Mouse (Mus musculus): ENCODE measurements around the gene Apoe. TPM values are rescaled to one million over a fixed set of nuclear protein-coding genes. Genes with fewer than 3 reads are reported as not detected.
A peak's percentile ranks its signal among the peaks of the same experiment; 100 is the strongest.

Gene Apoe
- total and polyA plus RNA-seq, 3 experiments: 33.3 to 61.4 TPM; not detected in 1

DNA sequence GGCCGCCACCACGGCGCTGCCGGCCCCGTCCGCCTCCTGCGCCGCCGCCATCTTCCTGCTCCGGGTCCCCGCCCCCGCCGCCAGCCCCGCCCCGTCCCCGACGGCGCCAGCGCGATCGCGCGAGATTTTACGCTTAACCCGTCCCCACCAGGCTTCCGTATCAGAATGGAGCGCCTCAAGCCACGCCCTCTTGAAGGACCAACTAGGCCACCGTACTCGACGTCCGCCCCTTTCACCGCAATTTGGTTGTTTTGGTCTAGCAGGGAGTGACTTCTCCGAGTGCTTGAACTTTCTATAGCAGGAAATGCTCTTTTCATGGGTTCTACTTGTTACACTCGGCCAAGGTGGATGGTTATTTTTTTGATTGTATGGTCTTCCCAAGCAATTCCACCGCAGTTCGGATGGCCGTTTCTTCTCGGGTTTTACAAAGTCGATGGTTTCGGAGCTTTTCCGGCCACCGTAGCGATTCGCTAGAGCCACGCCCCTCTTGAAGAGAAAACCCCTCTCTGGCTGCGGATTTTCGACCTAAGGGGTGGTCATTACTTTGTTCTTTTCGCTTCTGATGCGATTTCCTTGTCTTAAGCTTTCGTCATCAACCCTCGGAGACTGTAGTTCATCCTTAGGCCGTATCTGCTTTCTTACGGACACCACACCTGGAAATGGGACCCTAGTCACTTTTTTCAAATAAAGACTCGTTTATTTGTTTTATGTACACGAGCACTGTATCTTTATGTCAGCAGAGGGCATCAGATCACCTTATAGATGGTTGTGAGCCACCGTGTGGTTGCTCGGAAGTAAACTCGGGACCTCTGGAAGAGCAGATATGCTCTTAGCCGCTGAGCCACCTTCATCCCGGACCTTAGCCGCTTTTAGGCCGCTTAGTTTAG is 33.8 kb downstream of the Apoe start, which contains the start of gene Clptm1 (continued):
- no peak for TF ChIP-seq MAFK (IDR thresholded peaks at IDR 0.05; ENCODE audit: borderline replicate concordance, low read depth, low read length)
- TF ChIP-seq ZC3H11A (IDR thresholded peaks at IDR 0.05; ENCODE audit: low read depth, low read length): no peak
- TF ChIP-seq ETS1 (IDR thresholded peaks at IDR 0.05; ENCODE audit: low read depth, low read length): no peak; the same call in 1 of the 2 replicates
- peak; percentile 81 for TF ChIP-seq NELFE (IDR thresholded peaks at IDR 0.05; ENCODE audit: low read depth, low read length)
- no peak for TF ChIP-seq USF2 (IDR thresholded peaks at IDR 0.05; ENCODE audit: borderline replicate concordance in 1 of 2, insufficient read depth in 1 of 2, low read depth in 1 of 2, low read length in 2 of 2)

GRCm38 (mm10) chr7:19664455-19664954 is 34.5 kb downstream of the Apoe start:
- no peaks in the 10 kb centered on the region for H3K27me3 ChIP-seq (ENCODE audit: control insufficient read depth in 1 of 2, insufficient read depth in 2 of 2, low read length in 2 of 2)
- no peak for DNase-seq (ENCODE audit: low read depth, low spot score)
- peaks cover 4 to 12% of the 10 kb centered on the region in 2 experiments; a peak in 3 of 4 replicates for H3K4me1 ChIP-seq (ENCODE audit: control insufficient read depth in 1 of 2, insufficient read depth in 2 of 2, low read length in 2 of 2)
- TF ChIP-seq TCF12 (IDR thresholded peaks at IDR 0.05; ENCODE audit: low read depth, low read length) (no peak), JUND (IDR thresholded peaks at IDR 0.05; ENCODE audit: low read depth, low read length) (no peak), POLR2A (IDR thresholded peaks at IDR 0.05; ENCODE audit: control insufficient read depth in 1 of 2, insufficient read depth in 1 of 2, low read depth in 1 of 2, low read length in 2 of 2, poor library complexity in 1 of 2) (peak in 1 of 2 experiments; percentile 64; a peak in 1 of 4 replicates)
- H3K4me3 ChIP-seq (ENCODE audit: control insufficient read depth in 1 of 2, insufficient read depth in 1 of 2, low read depth in 2 of 2, low read length in 2 of 2): peak overlapping the region; percentile 75 to 82
- peak overlapping the region; percentile 89 for H3K9ac ChIP-seq (ENCODE audit: control insufficient read depth, low read depth, low read length, poor library complexity, severe bottlenecking)
- peak overlapping the region; percentile 26; the same call in 1 of the 2 replicates for H3K27ac ChIP-seq (ENCODE audit: control insufficient read depth, low read depth, low read length)
- peaks cover 1 to 11% of the 10 kb centered on the region in 2 experiments for H3K36me3 ChIP-seq (ENCODE audit: control insufficient read depth in 1 of 2, insufficient read depth in 2 of 2, low read length in 2 of 2)
- peaks cover 50% of the 10 kb centered on the region for H3K79me2 ChIP-seq (ENCODE audit: control insufficient read depth, insufficient read depth, low read length, poor library complexity)
- no peaks in the 10 kb centered on the region for H3K9me3 ChIP-seq (replicated peaks; ENCODE audit: insufficient read depth, low read length)

- Histone ChIP-seq H3K4me1 (ENCODE audit: control insufficient read depth in 1 of 2, insufficient read depth in 2 of 2, low read length in 2 of 2) (peaks cover 4 to 8% of the 10 kb centered on the region in 2 experiments; a peak in 3 of 4 replicates), H3K27me3 (ENCODE audit: control insufficient read depth in 1 of 2, insufficient read depth in 2 of 2, low read length in 2 of 2) (no peaks in the 10 kb centered on the region), H3K79me2 (ENCODE audit: control insufficient read depth, insufficient read depth, low read length, poor library complexity) (peaks cover 52% of the 10 kb centered on the region), H3K9me3 (replicated peaks; ENCODE audit: insufficient read depth, low read length) (no peaks in the 10 kb centered on the region), H3K4me3 (ENCODE audit: control insufficient read depth in 1 of 2, insufficient read depth in 1 of 2, low read depth in 2 of 2, low read length in 2 of 2) (peak overlapping the region; percentile 75 to 82), H3K9ac (ENCODE audit: control insufficient read depth, low read depth, low read length, poor library complexity, severe bottlenecking) (peak overlapping the region; percentile 89), H3K27ac (ENCODE audit: control insufficient read depth, low read depth, low read length) (no peak overlapping the region), H3K36me3 (ENCODE audit: control insufficient read depth in 1 of 2, insufficient read depth in 2 of 2, low read length in 2 of 2) (peaks cover 1 to 11% of the 10 kb centered on the region in 2 experiments)
- TF ChIP-seq USF2 (IDR thresholded peaks at IDR 0.05; ENCODE audit: borderline replicate concordance in 1 of 2, insufficient read depth in 1 of 2, low read depth in 1 of 2, low read length in 2 of 2) (no peak), MEF2A (IDR thresholded peaks at IDR 0.05; ENCODE audit: extremely low read depth, insufficient replicate concordance, low read depth, low read length, poor library complexity, severe bottlenecking) (no peak), SIN3A (IDR thresholded peaks at IDR 0.05; ENCODE audit: low read length) (no peak), BHLHE40 (IDR thresholded peaks at IDR 0.05; ENCODE audit: borderline replicate concordance, low read depth, low read length) (no peak)
- peak; percentile 30 for DNase-seq (ENCODE audit: low read depth, low spot score)
Measured at GRCm38 (mm10) chr7:19663940-19664339, 35.0 kb downstream of the Apoe start.

All from MEL (cell line).